Mouse (Mus musculus) cerebellum, adult 2 months (tissue): ENCODE data around the gene Guca2b.

Experiments
- CTCF ChIP-seq: fragments of 200-500 bp; IDR thresholded peaks from 2 replicates; pipeline ENCODE4 v1.5.1; 2011; ENCODE audit warnings: low read depth, mild to moderate bottlenecking, control low read depth, low read length, moderate library complexity, borderline replicate concordance; ENCODE audit not compliant: insufficient read depth
- POLR2A ChIP-seq: fragments of 200-500 bp; IDR thresholded peaks from 2 replicates; pipeline ENCODE4 v1.6.1; 2011; ENCODE audit warnings: low read length, control low read depth, borderline replicate concordance; ENCODE audit not compliant: insufficient read depth

DNA sequence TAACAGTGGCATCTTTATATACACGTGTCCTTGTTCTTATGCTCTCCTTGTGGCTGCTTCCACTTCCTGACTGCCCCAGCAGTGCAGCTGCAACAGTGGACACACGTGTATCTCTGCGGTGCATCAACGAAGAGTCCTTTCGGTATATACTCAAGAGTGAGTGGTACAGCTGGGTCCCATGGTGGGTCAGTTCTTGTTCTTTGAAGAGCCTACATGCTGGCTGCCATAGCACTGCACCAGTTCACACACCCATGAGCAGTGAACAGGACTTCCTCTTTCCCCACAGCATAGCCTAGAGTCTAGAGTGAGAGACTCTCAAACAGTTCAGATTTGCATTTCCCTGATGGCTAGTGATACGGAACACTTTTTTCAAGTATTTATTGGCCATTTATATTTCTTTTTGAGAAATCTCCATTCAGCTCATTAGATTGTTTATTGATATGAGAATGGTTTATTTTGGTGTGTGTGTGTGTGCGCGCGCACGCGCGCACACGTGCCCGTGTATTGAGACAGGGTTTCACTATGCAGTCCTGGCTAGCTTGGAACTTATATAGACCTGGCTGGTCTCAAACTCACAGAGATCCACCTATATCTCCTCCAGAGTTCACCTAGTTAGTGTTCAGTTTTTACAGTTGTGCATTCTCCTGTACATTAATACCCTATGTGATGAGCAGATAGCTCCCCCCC lies 4.8 kb upstream of the Guca2b start:
- TF ChIP-seq CTCF (no peak), POLR2A (no peak)
